Mouse (Mus musculus) NIH3T3 (cell line): ENCODE results near the gene Ccdc113.
A peak's percentile ranks its signal among the peaks of the same experiment; 100 is the strongest.

Source experiments
- DNase-seq: peaks from one replicate; pipeline ENCODE4 v3.0.0-alpha.2; 2012; ENCODE audit warnings: low read depth

The Ccdc113 gene

GRCm38 (mm10) chr8:95533584-95534387 lies at the start of gene Ccdc113:
Ccdc113 (plus strand) TSS chr8:95534085.
- DNase-seq, result no peak

- DNase-seq, result peak; percentile 36
Measured at GRCm38 (mm10) chr8:95487800-95488697, 45.8 kb upstream of the Ccdc113 start.

GRCm38 (mm10) chr8:95488698-95489332 lies 45.1 kb upstream of the Ccdc113 start:
- peak; percentile 92 for DNase-seq

GRCm38 (mm10) chr8:95490006-95490405 lies 43.9 kb upstream of the Ccdc113 start, which contains the start of gene Csnk2a2:
Csnk2a2 (minus strand) TSS chr8:95490039.
- no peak for DNase-seq

- DNase-seq, result no peak
Measured at GRCm38 (mm10) chr8:95492057-95492456, 41.8 kb upstream of the Ccdc113 start.

- no peak for DNase-seq
Measured at GRCm38 (mm10) chr8:95495444-95495843, 38.4 kb upstream of the Ccdc113 start.

GRCm38 (mm10) chr8:95496420-95496819 lies 37.5 kb upstream of the Ccdc113 start:
- no peak for DNase-seq

- DNase-seq, result peak; percentile 25
Measured at GRCm38 (mm10) chr8:95497821-95498220, 36.1 kb upstream of the Ccdc113 start.

- DNase-seq, result no peak
Measured at GRCm38 (mm10) chr8:95499266-95500064, 34.4 kb upstream of the Ccdc113 start.

GRCm38 (mm10) chr8:95500436-95500835 lies 33.4 kb upstream of the Ccdc113 start:
- no peak for DNase-seq

GRCm38 (mm10) chr8:95502431-95502830 lies 31.5 kb upstream of the Ccdc113 start:
- no peak for DNase-seq

GRCm38 (mm10) chr8:95504835-95505234 lies 29.1 kb upstream of the Ccdc113 start:
- no peak for DNase-seq

GRCm38 (mm10) chr8:95505606-95506005 lies 28.3 kb upstream of the Ccdc113 start:
- no peak for DNase-seq

- no peak for DNase-seq
Measured at GRCm38 (mm10) chr8:95506245-95506644, 27.6 kb upstream of the Ccdc113 start.

- no peak for DNase-seq
Measured at GRCm38 (mm10) chr8:95512257-95512656, 21.6 kb upstream of the Ccdc113 start.

- peak; percentile 51 for DNase-seq
Measured at GRCm38 (mm10) chr8:95513219-95513618, 20.7 kb upstream of the Ccdc113 start.

- no peak for DNase-seq
Measured at GRCm38 (mm10) chr8:95516928-95517327, 17.0 kb upstream of the Ccdc113 start.

GRCm38 (mm10) chr8:95523991-95524390 lies 9.9 kb upstream of the Ccdc113 start:
- DNase-seq, result peak; percentile 52

GRCm38 (mm10) chr8:95528194-95528593 lies 5.7 kb upstream of the Ccdc113 start:
- no peak for DNase-seq

GRCm38 (mm10) chr8:95528750-95529310 lies 5.1 kb upstream of the Ccdc113 start:
- DNase-seq, result peak; percentile 43

- no peak for DNase-seq
Measured at GRCm38 (mm10) chr8:95532206-95532605, 1.7 kb upstream of the Ccdc113 start.
